Mouse (Mus musculus) right cerebral cortex, adult 18-20 months (tissue): Measurements from ENCODE around the gene E030018B13Rik.

ENCODE experiments used
- DNase-seq: peaks from one replicate; pipeline ENCODE4 v3.0.0; 2022; ENCODE audit warnings: mixed read lengths

The E030018B13Rik gene

GRCm38 (mm10) chr7:63969941-63970340 lies 53.3 kb downstream of the E030018B13Rik start:
- DNase-seq, result no peak
